In the genomic region with DNA sequence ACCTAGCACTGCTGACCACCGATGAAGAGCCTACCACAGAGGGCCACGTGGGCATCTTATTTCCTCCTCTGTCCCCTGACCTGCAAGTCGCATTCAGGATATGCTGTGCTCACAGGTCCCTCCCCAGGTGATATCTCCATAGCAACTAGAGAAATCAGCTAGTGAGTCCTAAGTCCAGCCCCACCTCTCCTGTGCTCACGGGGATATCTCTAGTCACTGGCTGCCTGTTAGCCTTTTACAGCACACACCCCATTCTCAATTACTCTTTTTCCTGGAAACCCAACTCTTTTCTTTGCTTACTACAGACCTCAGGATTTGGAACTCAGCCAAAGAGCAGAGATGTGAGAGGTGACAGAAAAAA, we compare ENCODE assay signal across 21 mouse cellular contexts. TPM values are rescaled to one million over a fixed set of nuclear protein-coding genes. Genes with fewer than 3 reads are reported as not detected.
DNase-seq lines count a peak whose midpoint lies in the region; ATAC-seq and TF ChIP-seq lines count a peak whose summit lies in the region.
"Had no signal": no experiment of that assay in that cellular context is flagged by ENCODE, and none has a peak within 500 bp of the region (broad histone marks: within the 10 kb centered on the region; RNA-seq: fewer than 3 reads in every experiment).

No protein-coding gene starts in this region.

- no peak for TF ChIP-seq EP300 in liver, embryonic 14.5 days (IDR thresholded peaks at IDR 0.05; ENCODE audit: low read depth)
- TF ChIP-seq EP300 in liver, postnatal 0 days (IDR thresholded peaks at IDR 0.05; ENCODE audit: low read depth), result no peak

- H3K9me3 ChIP-seq in embryonic facial prominence, embryonic 14.5 days (ENCODE audit: control insufficient read depth, low read length), result peaks cover 22% of the 10 kb centered on the region
- peaks cover 30% of the 10 kb centered on the region for H3K9me3 ChIP-seq in embryonic facial prominence, embryonic 10.5 days
- no peaks in the 10 kb centered on the region for H3K9me3 ChIP-seq in liver, embryonic 14.5 days (ENCODE audit: control insufficient read depth, low read length)
- H3K9me3 ChIP-seq in liver, postnatal 0 days (ENCODE audit: low read length), result peaks cover 3% of the 10 kb centered on the region; the same call in 1 of the 2 replicates
- peaks cover 13% of the 10 kb centered on the region for H3K9me3 ChIP-seq in intestine, embryonic 14.5 days (ENCODE audit: control insufficient read depth, low read length)
- no peaks in the 10 kb centered on the region for H3K9me3 ChIP-seq in stomach, embryonic 15.5 days
- H3K9me3 ChIP-seq: lung, embryonic 15.5 days had no signal

- no peaks in the 10 kb centered on the region for H3K27me3 ChIP-seq in embryonic facial prominence, embryonic 14.5 days (replicated peaks; ENCODE audit: control insufficient read depth, insufficient read depth, low read length)
- no peaks in the 10 kb centered on the region for H3K27me3 ChIP-seq in embryonic facial prominence, embryonic 10.5 days (replicated peaks; ENCODE audit: low read depth, poor library complexity, severe bottlenecking)
- no peaks in the 10 kb centered on the region for H3K27me3 ChIP-seq in liver, embryonic 14.5 days (ENCODE audit: control insufficient read depth, insufficient read depth, low read length)
- no peaks in the 10 kb centered on the region for H3K27me3 ChIP-seq in liver, postnatal 0 days (ENCODE audit: insufficient read depth, low read length)
- no peaks in the 10 kb centered on the region for H3K27me3 ChIP-seq in intestine, embryonic 14.5 days (replicated peaks; ENCODE audit: control insufficient read depth, insufficient read depth, low read length)
- H3K27me3 ChIP-seq in stomach, embryonic 15.5 days (replicated peaks), result no peaks in the 10 kb centered on the region
- H3K27me3 ChIP-seq: CH12.LX; embryonic facial prominence, embryonic 13.5 days; lung, embryonic 15.5 days; neural tube, embryonic 15.5 days; Patski had no signal

- H3K4me2 ChIP-seq in embryonic facial prominence, embryonic 14.5 days (ENCODE audit: low read depth, low read length), result no peak overlapping the region
- no peak overlapping the region for H3K4me2 ChIP-seq in liver, embryonic 14.5 days (ENCODE audit: low read depth)
- H3K4me2 ChIP-seq in liver, postnatal 0 days (ENCODE audit: low read depth, low read length), result no peak overlapping the region
- no peak overlapping the region for H3K4me2 ChIP-seq in intestine, embryonic 14.5 days (ENCODE audit: low read length)
- H3K4me2 ChIP-seq in stomach, embryonic 15.5 days, result no peak overlapping the region
- H3K4me2 ChIP-seq: embryonic facial prominence, embryonic 13.5 days; hindbrain, embryonic 14.5 days; lung, embryonic 15.5 days; neural tube, embryonic 15.5 days had no signal

- no peak overlapping the region for H3K9ac ChIP-seq in embryonic facial prominence, embryonic 14.5 days (ENCODE audit: low read depth, low read length)
- no peak overlapping the region for H3K9ac ChIP-seq in liver, embryonic 14.5 days (replicated peaks)
- H3K9ac ChIP-seq in liver, postnatal 0 days (replicated peaks), result no peak overlapping the region
- H3K9ac ChIP-seq in intestine, embryonic 14.5 days (ENCODE audit: low read length), result no peak overlapping the region
- no peak overlapping the region for H3K9ac ChIP-seq in stomach, embryonic 15.5 days
- H3K9ac ChIP-seq: embryonic facial prominence, embryonic 13.5 days; hindbrain, embryonic 14.5 days; lung, embryonic 15.5 days; neural tube, embryonic 15.5 days had no signal

- no peak for TF ChIP-seq CTCF in liver, embryonic 14.5 days (IDR thresholded peaks at IDR 0.05; ENCODE audit: low read depth)
- no peak for TF ChIP-seq CTCF in liver, postnatal 0 days (IDR thresholded peaks at IDR 0.05; ENCODE audit: low read depth)

- peak; percentile 32 for DNase-seq in embryonic facial prominence, embryonic 14.5 days (ENCODE audit: low spot score)
- no peak for DNase-seq in embryonic facial prominence, embryonic 10.5 days (ENCODE audit: low spot score)
- peak; percentile 12 to 45 (median 17) for DNase-seq in liver, embryonic 14.5 days (ENCODE audit: low read depth in 3 of 3, low spot score in 3 of 3)
- no peak for DNase-seq in liver, postnatal 0 days
- DNase-seq in intestine, embryonic 14.5 days (ENCODE audit: low spot score), result peak; percentile 71
- DNase-seq in heart, adult 18-20 months, result no peak
- no peak for DNase-seq in ovary, postnatal 10 days (ENCODE audit: low spot score)
- DNase-seq: cerebellum, adult 18-20 months; kidney, postnatal 10 days; retina, postnatal 1 day; spleen, adult 18-20 months; thymus, postnatal 4 days had no signal

- 87% methylated on average over 4 of the region's 4 CpGs for WGBS in embryonic facial prominence, embryonic 14.5 days
- WGBS in embryonic facial prominence, embryonic 10.5 days, result 89% methylated on average over 4 of the region's 4 CpGs
- WGBS in liver, embryonic 14.5 days (ENCODE audit: insufficient replicate concordance), result 52% methylated on average over 4 of the region's 4 CpGs
- 59% methylated on average over 4 of the region's 4 CpGs for WGBS in liver, postnatal 0 days (ENCODE audit: insufficient replicate concordance)
- 65% methylated on average over 4 of the region's 4 CpGs for WGBS in intestine, embryonic 14.5 days
- WGBS in stomach, embryonic 15.5 days, result 67% methylated on average over 4 of the region's 4 CpGs

- ATAC-seq in embryonic facial prominence, embryonic 14.5 days (ENCODE audit: low read depth), result peak; percentile 41; the same call in 1 of the 2 replicates
- peak; percentile 51; the same call in 1 of the 2 replicates for ATAC-seq in liver, embryonic 14.5 days (ENCODE audit: insufficient read depth)
- no peak for ATAC-seq in liver, postnatal 0 days
- ATAC-seq in intestine, embryonic 14.5 days (replicated peaks; ENCODE audit: low FRiP score, low TSS enrichment, low read depth), result peak; percentile 95
- ATAC-seq in stomach, embryonic 15.5 days (ENCODE audit: insufficient read depth, low FRiP score, low read depth), result peak; percentile 95
- ATAC-seq: Patski had no signal

- no peaks in the 10 kb centered on the region for H3K4me1 ChIP-seq in embryonic facial prominence, embryonic 14.5 days (ENCODE audit: control insufficient read depth, insufficient read depth, low read length)
- no peaks in the 10 kb centered on the region for H3K4me1 ChIP-seq in embryonic facial prominence, embryonic 10.5 days
- peaks cover 0 to 4% of the 10 kb centered on the region in 2 experiments; a peak in 1 of 4 replicates for H3K4me1 ChIP-seq in liver, embryonic 14.5 days (replicated peaks; ENCODE audit: control insufficient read depth in 2 of 2, insufficient read depth in 2 of 2, low read length in 1 of 2)
- H3K4me1 ChIP-seq in liver, postnatal 0 days (ENCODE audit: insufficient read depth), result no peaks in the 10 kb centered on the region
- H3K4me1 ChIP-seq in intestine, embryonic 14.5 days (replicated peaks; ENCODE audit: control insufficient read depth, insufficient read depth, low read length), result no peaks in the 10 kb centered on the region
- no peaks in the 10 kb centered on the region for H3K4me1 ChIP-seq in stomach, embryonic 15.5 days
- H3K4me1 ChIP-seq: embryonic facial prominence, embryonic 13.5 days; limb, embryonic 10.5 days; lung, embryonic 15.5 days; midbrain, embryonic 10.5 days; neural tube, embryonic 15.5 days had no signal

- no peak overlapping the region for H3K4me3 ChIP-seq in embryonic facial prominence, embryonic 14.5 days (ENCODE audit: low read depth, low read length)
- no peak overlapping the region for H3K4me3 ChIP-seq in embryonic facial prominence, embryonic 10.5 days
- no peak overlapping the region for H3K4me3 ChIP-seq in liver, embryonic 14.5 days (ENCODE audit: insufficient read depth in 1 of 2, low read depth in 2 of 2, low read length in 2 of 2)
- no peak overlapping the region for H3K4me3 ChIP-seq in liver, postnatal 0 days (ENCODE audit: low read depth, low read length)
- H3K4me3 ChIP-seq in intestine, embryonic 14.5 days (ENCODE audit: low read depth, low read length), result no peak overlapping the region
- H3K4me3 ChIP-seq in stomach, embryonic 15.5 days (replicated peaks), result no peak overlapping the region
- H3K4me3 ChIP-seq: embryonic facial prominence, embryonic 13.5 days; limb, embryonic 10.5 days; lung, embryonic 15.5 days; midbrain, embryonic 10.5 days; neural tube, embryonic 15.5 days had no signal

- H3K27ac ChIP-seq in embryonic facial prominence, embryonic 14.5 days (replicated peaks; ENCODE audit: low read depth, low read length), result no peak overlapping the region
- H3K27ac ChIP-seq in embryonic facial prominence, embryonic 10.5 days (replicated peaks), result no peak overlapping the region
- no peak overlapping the region for H3K27ac ChIP-seq in liver, embryonic 14.5 days
- no peak overlapping the region for H3K27ac ChIP-seq in liver, postnatal 0 days (ENCODE audit: low read depth)
- H3K27ac ChIP-seq in intestine, embryonic 14.5 days (ENCODE audit: low read depth), result 0 out of 2 replicates have a peak overlapping the region, but pooled peaks have one; percentile 43
- peak overlapping the region; percentile 62; the same call in 1 of the 2 replicates for H3K27ac ChIP-seq in stomach, embryonic 15.5 days
- H3K27ac ChIP-seq: embryonic facial prominence, embryonic 13.5 days; hindbrain, embryonic 14.5 days; limb, embryonic 10.5 days; lung, embryonic 15.5 days; midbrain, embryonic 10.5 days; neural tube, embryonic 15.5 days had no signal

- peaks cover 27% of the 10 kb centered on the region for H3K36me3 ChIP-seq in embryonic facial prominence, embryonic 14.5 days (ENCODE audit: control insufficient read depth, insufficient read depth, low read length)
- peaks cover 96% of the 10 kb centered on the region for H3K36me3 ChIP-seq in embryonic facial prominence, embryonic 10.5 days (replicated peaks)
- H3K36me3 ChIP-seq in liver, embryonic 14.5 days (replicated peaks; ENCODE audit: control insufficient read depth, insufficient read depth, low read depth), result no peaks in the 10 kb centered on the region
- no peaks in the 10 kb centered on the region for H3K36me3 ChIP-seq in liver, postnatal 0 days (replicated peaks; ENCODE audit: insufficient read depth, low read length)
- peaks cover 7% of the 10 kb centered on the region for H3K36me3 ChIP-seq in intestine, embryonic 14.5 days (ENCODE audit: control insufficient read depth, insufficient read depth, low read length)
- peaks cover 5% of the 10 kb centered on the region; the same call in 1 of the 2 replicates for H3K36me3 ChIP-seq in stomach, embryonic 15.5 days

RNA-seq across cellular contexts. Expression of a gene that starts 28.1 kb away (rescaled TPM):
- 25.8 and 30.9 TPM in 2 replicates for polyA plus RNA-seq in embryonic facial prominence, embryonic 14.5 days (2014; fragmentation: Nextera tagmentation; extraction: Ambion mirVana)
- 52.4 and 59.1 TPM in 2 replicates for polyA plus RNA-seq in embryonic facial prominence, embryonic 10.5 days (2016; fragmentation: Nextera tagmentation; extraction: Ambion mirVana)
- 0.35 and 0.55 TPM in 2 replicates for polyA plus RNA-seq in liver, embryonic 14.5 days (2012; rRNA removed)
- 0.47 and 0.57 TPM in 2 replicates for polyA plus RNA-seq in liver, embryonic 14.5 days (2014; fragmentation: Nextera tagmentation; extraction: Ambion mirVana)
- 0.36 and 0.51 TPM in 2 replicates for polyA plus RNA-seq in liver, postnatal 0 days (2015; fragmentation: Nextera tagmentation; extraction: Ambion mirVana)
- 28.6 and 29.7 TPM in 2 replicates for polyA plus RNA-seq in intestine, embryonic 14.5 days (2014; fragmentation: Nextera tagmentation; extraction: Ambion mirVana)
- 17.1 and 22.3 TPM in 2 replicates for polyA plus RNA-seq in stomach, embryonic 15.5 days (2015; fragmentation: Nextera tagmentation; extraction: Ambion mirVana)
- total RNA-seq in heart, adult 18-20 months (2021), result 1 to 10 TPM; 5.4 to 8.0 TPM

RNA-seq across cellular contexts. Expression of a gene that starts 30.2 kb away (rescaled TPM):
- polyA plus RNA-seq in embryonic facial prominence, embryonic 14.5 days (2014; fragmentation: Nextera tagmentation; extraction: Ambion mirVana), result 60.9 and 62.9 TPM in 2 replicates
- polyA plus RNA-seq in embryonic facial prominence, embryonic 10.5 days (2016; fragmentation: Nextera tagmentation; extraction: Ambion mirVana), result 32.9 and 33.4 TPM in 2 replicates
- 15.8 and 20.3 TPM in 2 replicates for polyA plus RNA-seq in liver, embryonic 14.5 days (2012; rRNA removed)
- 30.6 and 31.6 TPM in 2 replicates for polyA plus RNA-seq in liver, embryonic 14.5 days (2014; fragmentation: Nextera tagmentation; extraction: Ambion mirVana)
- 25.6 and 26.3 TPM in 2 replicates for polyA plus RNA-seq in liver, postnatal 0 days (2015; fragmentation: Nextera tagmentation; extraction: Ambion mirVana)
- polyA plus RNA-seq in intestine, embryonic 14.5 days (2014; fragmentation: Nextera tagmentation; extraction: Ambion mirVana), result 56.4 and 62.1 TPM in 2 replicates
- 52.3 and 56.4 TPM in 2 replicates for polyA plus RNA-seq in stomach, embryonic 15.5 days (2015; fragmentation: Nextera tagmentation; extraction: Ambion mirVana)
- 10 to 100 TPM; 70.5 to 95.6 TPM for total RNA-seq in heart, adult 18-20 months (2021)

Comparison
In these comparisons a context has a peak if more than half of its experiments do, and no peak if none do; other contexts are left out.
1. DNase-seq: peak in embryonic facial prominence, embryonic 14.5 days (single experiment), liver, embryonic 14.5 days (3 of 3) and intestine, embryonic 14.5 days (single experiment); none in embryonic facial prominence, embryonic 10.5 days (single experiment), liver, postnatal 0 days (single experiment), heart, adult 18-20 months (0 of 2) and ovary, postnatal 10 days (single experiment).
2. H3K27ac ChIP-seq: peak in intestine, embryonic 14.5 days (single experiment) and stomach, embryonic 15.5 days (single experiment); none in embryonic facial prominence, embryonic 14.5 days (single experiment), embryonic facial prominence, embryonic 10.5 days (single experiment), liver, embryonic 14.5 days (single experiment) and liver, postnatal 0 days (single experiment).
3. RNA of a gene that starts 28.1 kb away (polyA plus RNA-seq): 52.4 to 59.1 TPM in embryonic facial prominence, embryonic 10.5 days, 28.6 to 29.7 TPM in intestine, embryonic 14.5 days, 25.8 to 30.9 TPM in embryonic facial prominence, embryonic 14.5 days and 17.1 to 22.3 TPM in stomach, embryonic 15.5 days; 0.36 to 0.51 TPM in liver, postnatal 0 days and 0.35 to 0.57 TPM in liver, embryonic 14.5 days; every median in the first group is over 10 times any median in the second.